In genomic region chr11:69118765-69119164, GRCm38 (mm10) we compare ENCODE assay signal across 7 mouse cellular contexts. TPM values are rescaled to one million over a fixed set of nuclear protein-coding genes. Genes with fewer than 3 reads are reported as not detected.
DNase-seq lines count a peak whose midpoint lies in the region; ATAC-seq and TF ChIP-seq lines count a peak whose summit lies in the region.

No protein-coding gene starts in this region.

- peak overlapping the region; percentile 22; the same call in 1 of the 2 replicates for H3K9ac ChIP-seq in intestine, embryonic 15.5 days
- H3K9ac ChIP-seq in midbrain, embryonic 11.5 days (ENCODE audit: low read length) = no peak overlapping the region

- intact Hi-C loops in gastrocnemius, postnatal 36 days (cut with DNase I) = no loop called here

- H3K36me3 ChIP-seq in intestine, embryonic 15.5 days = no peaks in the 10 kb centered on the region
- no peaks in the 10 kb centered on the region for H3K36me3 ChIP-seq in limb, embryonic 10.5 days
- H3K36me3 ChIP-seq in midbrain, embryonic 11.5 days (ENCODE audit: control insufficient read depth, insufficient read depth, low read length) = no peaks in the 10 kb centered on the region
- no peaks in the 10 kb centered on the region for H3K36me3 ChIP-seq in small intestine, adult 2 months (ENCODE audit: control insufficient read depth, insufficient read depth, low read length)

- H3K4me1 ChIP-seq in intestine, embryonic 15.5 days (replicated peaks) = peaks cover 37% of the 10 kb centered on the region
- H3K4me1 ChIP-seq in limb, embryonic 10.5 days = peaks cover 55% of the 10 kb centered on the region
- peaks cover 28% of the 10 kb centered on the region for H3K4me1 ChIP-seq in midbrain, embryonic 11.5 days (ENCODE audit: control insufficient read depth, insufficient read depth, low read length)
- H3K4me1 ChIP-seq in small intestine, adult 2 months (ENCODE audit: control insufficient read depth, insufficient read depth, insufficient read length, low read length) = peaks cover 5% of the 10 kb centered on the region

- peak overlapping the region; percentile 72; the same call in 1 of the 2 replicates for H3K27ac ChIP-seq in intestine, embryonic 15.5 days
- H3K27ac ChIP-seq in limb, embryonic 10.5 days = peak overlapping the region; percentile 71
- H3K27ac ChIP-seq in midbrain, embryonic 11.5 days (ENCODE audit: low read depth, low read length) = no peak overlapping the region
- 0 out of 2 replicates have a peak overlapping the region, but pooled peaks have one; percentile 77 for H3K27ac ChIP-seq in small intestine, adult 2 months (ENCODE audit: insufficient read depth, low read depth, low read length)

- peak overlapping the region; percentile 76 for H3K4me3 ChIP-seq in intestine, embryonic 15.5 days (replicated peaks)
- peak overlapping the region; percentile 88 for H3K4me3 ChIP-seq in limb, embryonic 10.5 days
- peak overlapping the region; percentile 74 for H3K4me3 ChIP-seq in midbrain, embryonic 11.5 days (ENCODE audit: low read depth, low read length)
- peak overlapping the region; percentile 72 for H3K4me3 ChIP-seq in small intestine, adult 2 months (ENCODE audit: low read depth, low read length)

- TF ChIP-seq CTCF in small intestine, adult 2 months (IDR thresholded peaks at IDR 0.05; ENCODE audit: extremely low read depth, insufficient read length, insufficient replicate concordance, low read depth, low read length) = no peak

- no peaks in the 10 kb centered on the region for H3K9me3 ChIP-seq in intestine, embryonic 15.5 days
- no peaks in the 10 kb centered on the region for H3K9me3 ChIP-seq in limb, embryonic 10.5 days (replicated peaks)
- H3K9me3 ChIP-seq in midbrain, embryonic 11.5 days (ENCODE audit: control insufficient read depth, low read length) = no peaks in the 10 kb centered on the region

- no peak for TF ChIP-seq POLR2A in small intestine, adult 2 months (IDR thresholded peaks at IDR 0.05; ENCODE audit: low read depth, low read length)

- ATAC-seq in intestine, embryonic 15.5 days = peak; percentile 29
- peak; percentile 16; the same call in 1 of the 2 replicates for ATAC-seq in midbrain, embryonic 11.5 days (ENCODE audit: low FRiP score)

- DNase-seq in WW6 (ENCODE audit: low read depth, low spot score) = peak; percentile 80
- peak; percentile 70 to 89 for DNase-seq in cerebellum, postnatal 4 days (ENCODE audit: low spot score in 2 of 2)
- peak; percentile 55 to 78 for DNase-seq in gastrocnemius, postnatal 36 days
- peak; percentile 86 for DNase-seq in limb, embryonic 10.5 days (ENCODE audit: low spot score)
- DNase-seq in midbrain, embryonic 11.5 days (ENCODE audit: low spot score, missing footprints) = peak; percentile 100

- WGBS in intestine, embryonic 15.5 days = 0% methylated on average over 15 of the region's 15 CpGs
- WGBS in limb, embryonic 10.5 days = 0% methylated on average over 15 of the region's 15 CpGs
- WGBS in midbrain, embryonic 11.5 days = under 1% methylated on average over 15 of the region's 15 CpGs
- WGBS in small intestine, adult 2 months = 4% methylated on average over 15 of the region's 15 CpGs

- H3K27me3 ChIP-seq in intestine, embryonic 15.5 days (replicated peaks) = no peaks in the 10 kb centered on the region
- H3K27me3 ChIP-seq in limb, embryonic 10.5 days (ENCODE audit: low read depth, poor library complexity, severe bottlenecking) = peaks cover 44% of the 10 kb centered on the region
- H3K27me3 ChIP-seq in midbrain, embryonic 11.5 days (ENCODE audit: control insufficient read depth, insufficient read depth, low read length) = peaks cover 15% of the 10 kb centered on the region
- H3K27me3 ChIP-seq in small intestine, adult 2 months (ENCODE audit: control insufficient read depth, insufficient read depth, low read length) = no peaks in the 10 kb centered on the region

- peak overlapping the region; percentile 92 for H3K4me2 ChIP-seq in intestine, embryonic 15.5 days (replicated peaks)
- peak overlapping the region; percentile 78 for H3K4me2 ChIP-seq in midbrain, embryonic 11.5 days

RNA-seq across cellular contexts. Expression of gene Hes7, which starts 1.4 kb away (rescaled TPM):
- total RNA-seq in gastrocnemius, postnatal 36 days (2021) = not detected
- polyA plus RNA-seq in intestine, embryonic 15.5 days (2015; fragmentation: Nextera tagmentation; extraction: Ambion mirVana) = 0.62 and 0.70 TPM in 2 replicates
- 0.53 and 0.90 TPM in 2 replicates for polyA plus RNA-seq in limb, embryonic 10.5 days (2016; fragmentation: Nextera tagmentation; extraction: Ambion mirVana)
- 0.17 and 0.33 TPM in 2 replicates for polyA plus RNA-seq in midbrain, embryonic 11.5 days (2014; fragmentation: Nextera tagmentation; extraction: Ambion mirVana)
- polyA plus RNA-seq in small intestine, adult 2 months (2012; rRNA removed) = 1.1 and 1.7 TPM in 2 replicates

RNA-seq across cellular contexts. Expression of gene 9130213A22Rik, which starts 3.6 kb away (rescaled TPM):
- not detected for total RNA-seq in gastrocnemius, postnatal 36 days (2021)
- polyA plus RNA-seq in intestine, embryonic 15.5 days (2015; fragmentation: Nextera tagmentation; extraction: Ambion mirVana) = 0.29 and 0.34 TPM in 2 replicates
- polyA plus RNA-seq in limb, embryonic 10.5 days (2016; fragmentation: Nextera tagmentation; extraction: Ambion mirVana) = 0.15 and 0.29 TPM in 2 replicates
- polyA plus RNA-seq in midbrain, embryonic 11.5 days (2014; fragmentation: Nextera tagmentation; extraction: Ambion mirVana) = 0.11 TPM in 1 of 2 replicates, not detected in the other
- polyA plus RNA-seq in small intestine, adult 2 months (2012; rRNA removed) = 0.29 and 0.38 TPM in 2 replicates

RNA-seq across cellular contexts. Expression of gene Aloxe3, which starts 6.9 kb away (rescaled TPM):
- not detected for total RNA-seq in gastrocnemius, postnatal 36 days (2021)
- polyA plus RNA-seq in intestine, embryonic 15.5 days (2015; fragmentation: Nextera tagmentation; extraction: Ambion mirVana) = 0.19 and 0.29 TPM in 2 replicates
- polyA plus RNA-seq in limb, embryonic 10.5 days (2016; fragmentation: Nextera tagmentation; extraction: Ambion mirVana) = 0.28 and 0.39 TPM in 2 replicates
- 0.15 and 0.74 TPM in 2 replicates for polyA plus RNA-seq in midbrain, embryonic 11.5 days (2014; fragmentation: Nextera tagmentation; extraction: Ambion mirVana)
- polyA plus RNA-seq in small intestine, adult 2 months (2012; rRNA removed) = 0.13 and 1.2 TPM in 2 replicates

RNA-seq across cellular contexts. Expression of gene Per1, which starts 23.7 kb away (rescaled TPM):
- 10 to 100 TPM; 60.9 to 89.0 TPM for total RNA-seq in gastrocnemius, postnatal 36 days (2021)
- 11.9 and 15.6 TPM in 2 replicates for polyA plus RNA-seq in intestine, embryonic 15.5 days (2015; fragmentation: Nextera tagmentation; extraction: Ambion mirVana)
- 10.3 and 10.8 TPM in 2 replicates for polyA plus RNA-seq in limb, embryonic 10.5 days (2016; fragmentation: Nextera tagmentation; extraction: Ambion mirVana)
- polyA plus RNA-seq in midbrain, embryonic 11.5 days (2014; fragmentation: Nextera tagmentation; extraction: Ambion mirVana) = 6.0 and 7.3 TPM in 2 replicates
- polyA plus RNA-seq in small intestine, adult 2 months (2012; rRNA removed) = 5.4 and 13.9 TPM in 2 replicates

RNA-seq across cellular contexts. Expression of gene Vamp2, which starts 30.5 kb away (rescaled TPM):
- 10 to 100 TPM; 26.7 to 38.1 TPM for total RNA-seq in gastrocnemius, postnatal 36 days (2021)
- 61.8 and 64.2 TPM in 2 replicates for polyA plus RNA-seq in intestine, embryonic 15.5 days (2015; fragmentation: Nextera tagmentation; extraction: Ambion mirVana)
- polyA plus RNA-seq in limb, embryonic 10.5 days (2016; fragmentation: Nextera tagmentation; extraction: Ambion mirVana) = 51.1 and 72.1 TPM in 2 replicates
- polyA plus RNA-seq in midbrain, embryonic 11.5 days (2014; fragmentation: Nextera tagmentation; extraction: Ambion mirVana) = 72.4 and 73.5 TPM in 2 replicates
- polyA plus RNA-seq in small intestine, adult 2 months (2012; rRNA removed) = 33.5 and 84.4 TPM in 2 replicates
